Mouse (Mus musculus) lung, postnatal 10 days (tissue): ENCODE data around the gene Chpf2.
"Not testable (repeated sequence)": the region's sequence is repeated elsewhere in the genome, so short reads cannot be mapped to it uniquely, and the experiment has no call there.

Experiments used
- DNase-seq: peaks from one replicate; pipeline ENCODE4 v3.0.0; 2021

Gene Chpf2

DNA sequence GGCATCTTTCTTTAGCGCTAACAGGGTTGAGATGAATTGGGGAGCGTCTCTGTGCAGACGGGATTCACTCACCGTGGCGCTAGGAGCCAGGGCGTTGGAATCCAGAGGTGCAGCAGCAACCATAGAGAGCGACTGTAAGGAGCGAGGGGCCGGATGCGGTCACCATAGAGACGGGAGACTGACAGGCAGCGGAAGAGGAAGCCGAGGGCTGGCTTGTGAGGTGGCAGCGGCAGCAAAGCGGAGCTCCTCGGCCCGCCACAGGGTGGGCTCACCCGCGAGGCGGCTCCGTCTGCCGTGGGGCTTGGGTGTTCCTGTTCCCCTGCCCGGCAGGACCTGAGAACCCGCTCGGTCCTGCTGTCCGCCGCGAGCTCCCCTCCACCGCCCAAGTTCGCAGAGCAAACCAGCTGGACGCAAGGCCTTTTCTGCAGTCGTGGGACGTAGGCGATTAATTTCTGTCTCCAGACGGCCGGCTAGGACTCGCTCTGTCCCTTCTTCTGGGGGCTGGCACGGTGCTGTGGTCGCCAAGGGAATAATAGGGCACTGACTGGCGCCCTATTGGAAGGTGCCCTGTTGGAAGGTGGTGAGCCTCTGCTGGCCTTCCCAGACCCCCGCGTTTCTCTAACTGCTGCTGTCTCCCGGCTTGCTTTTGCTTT lies at the start of gene Chpf2:
Chpf2 (plus strand) TSS at position 195 of the 653 bp plus-strand sequence.
- DNase-seq, result peak; percentile 90

- no peak for DNase-seq
These were observed 48.9 kb upstream of the Chpf2 start for GRCm38 (mm10) chr5:24537618-24538017.

GRCm38 (mm10) chr5:24539571-24540296 lies 46.8 kb upstream of the Chpf2 start:
- no peak for DNase-seq

DNA sequence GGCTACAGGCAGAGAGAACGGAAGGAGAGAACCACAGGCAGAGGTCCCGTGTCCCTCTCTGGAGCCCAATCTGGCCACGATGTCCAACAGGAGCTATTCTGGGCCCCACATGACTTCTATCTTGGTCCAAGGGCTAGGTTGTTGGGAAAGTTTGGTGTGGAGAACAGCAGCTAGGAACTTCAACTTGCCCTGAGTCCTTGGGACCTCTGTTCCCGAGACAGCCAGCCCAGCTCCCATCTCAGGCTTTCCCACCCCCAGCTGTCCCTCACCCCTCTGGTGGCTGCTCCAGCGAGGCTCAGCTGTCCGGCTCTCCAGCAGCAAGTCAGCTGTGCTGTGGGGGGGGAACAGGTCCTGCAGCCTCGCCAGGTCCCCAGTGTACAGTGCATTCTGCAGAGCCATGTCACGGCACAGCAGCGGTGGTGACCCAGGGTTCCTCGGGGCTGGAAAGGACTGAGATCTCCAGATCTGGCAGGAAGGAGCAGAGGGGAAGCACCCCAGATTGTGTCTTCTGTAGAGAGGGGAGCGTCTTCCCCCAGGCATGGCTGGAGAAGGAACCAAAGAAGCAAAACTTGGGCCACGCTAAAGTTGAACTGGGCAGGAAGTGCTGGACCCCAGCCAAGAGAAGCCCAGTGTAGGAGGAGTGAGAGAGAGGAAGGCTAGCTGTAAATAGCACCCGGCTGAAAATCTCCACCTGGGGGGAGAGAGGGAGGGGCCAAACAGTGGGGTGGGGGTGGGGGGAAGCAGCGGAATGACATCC lies 46.0 kb upstream of the Chpf2 start, which contains the start of gene Asb10:
Asb10 (minus strand) TSS at position 592 of the 757 bp plus-strand sequence.
- peak; percentile 78 for DNase-seq

GRCm38 (mm10) chr5:24541144-24541569 lies 45.4 kb upstream of the Chpf2 start:
- no peak for DNase-seq

DNA sequence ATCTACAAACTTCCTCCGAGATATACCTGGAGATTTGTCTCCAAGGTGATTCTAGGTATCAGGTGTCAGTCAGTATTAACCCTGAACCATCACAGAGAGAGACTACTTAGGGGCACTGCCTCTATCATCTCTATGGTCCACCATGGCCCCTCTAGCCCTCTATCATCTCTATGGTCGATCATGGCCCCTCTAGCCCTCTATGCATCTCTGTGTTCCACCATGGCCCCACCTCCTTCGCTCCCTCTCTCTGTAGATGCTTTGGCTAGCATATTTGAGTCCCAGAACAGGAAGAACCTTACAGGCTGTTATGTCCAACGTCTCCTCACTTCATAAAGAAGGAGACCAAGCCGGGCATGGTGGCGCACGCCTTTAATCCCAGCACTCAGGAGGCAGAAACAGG lies 43.9 kb upstream of the Chpf2 start:
- no peak for DNase-seq

GRCm38 (mm10) chr5:24550598-24551316 lies 35.8 kb upstream of the Chpf2 start:
- DNase-seq, result peak; percentile 68

DNA sequence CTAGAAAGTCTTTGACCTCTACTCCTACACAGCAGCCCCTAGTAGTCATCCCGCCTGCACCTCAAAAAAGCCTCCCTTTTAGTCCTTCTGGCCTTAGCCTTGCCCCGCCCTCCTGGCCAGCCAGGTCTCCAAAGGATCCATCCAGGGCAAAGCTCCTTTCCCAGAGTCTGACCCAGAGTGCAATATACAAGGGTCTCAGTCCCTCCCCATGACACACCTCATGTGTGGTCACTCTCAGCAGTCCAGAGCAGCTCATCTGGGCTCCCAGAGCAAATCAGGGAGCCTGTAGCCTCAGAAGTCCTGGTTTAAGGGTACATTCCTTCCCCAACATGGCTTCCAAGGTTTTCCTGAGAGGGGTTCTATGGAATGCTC lies 35.2 kb upstream of the Chpf2 start:
- no peak for DNase-seq

DNA sequence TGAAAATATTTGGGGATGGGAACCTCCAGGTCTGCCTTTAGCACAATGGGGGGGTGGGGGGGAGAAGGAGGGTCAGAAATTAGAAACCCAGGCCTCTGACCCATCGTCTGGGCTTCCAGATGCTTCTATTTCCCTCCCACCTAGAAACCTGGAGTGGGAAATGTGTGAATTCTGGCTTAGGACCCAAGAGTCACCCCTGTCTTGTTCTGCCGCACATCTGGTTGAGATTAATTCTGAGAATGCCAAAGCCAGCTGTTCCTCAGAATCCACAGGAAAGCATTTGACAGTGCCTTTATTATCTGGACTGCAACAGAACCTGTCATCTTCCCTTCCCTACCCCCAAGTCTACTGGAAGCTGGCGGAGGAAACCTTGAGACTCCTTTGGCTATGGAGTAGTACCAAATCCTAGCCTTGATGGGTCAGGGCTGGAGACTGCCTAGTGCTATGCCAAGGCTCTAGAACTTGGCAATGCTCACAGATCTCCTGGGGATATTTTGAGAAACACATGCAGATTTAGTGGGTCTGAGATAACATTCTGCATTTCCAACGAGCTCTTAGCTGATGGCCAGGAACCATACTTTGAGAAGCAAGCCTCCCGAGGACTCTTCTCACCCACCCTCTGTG lies 32.8 kb upstream of the Chpf2 start:
- no peak for DNase-seq

- DNase-seq, result not testable (repeated sequence)
These were observed 31.2 kb upstream of the Chpf2 start for GRCm38 (mm10) chr5:24555335-24555734.

GRCm38 (mm10) chr5:24556709-24557108 lies 29.8 kb upstream of the Chpf2 start, which contains the start of gene 4931409K22Rik:
TSS of gene 4931409K22Rik (minus strand) at chr5:24556809.
- DNase-seq, result no peak

GRCm38 (mm10) chr5:24575948-24576347 lies 10.6 kb upstream of the Chpf2 start:
- no peak for DNase-seq

DNA sequence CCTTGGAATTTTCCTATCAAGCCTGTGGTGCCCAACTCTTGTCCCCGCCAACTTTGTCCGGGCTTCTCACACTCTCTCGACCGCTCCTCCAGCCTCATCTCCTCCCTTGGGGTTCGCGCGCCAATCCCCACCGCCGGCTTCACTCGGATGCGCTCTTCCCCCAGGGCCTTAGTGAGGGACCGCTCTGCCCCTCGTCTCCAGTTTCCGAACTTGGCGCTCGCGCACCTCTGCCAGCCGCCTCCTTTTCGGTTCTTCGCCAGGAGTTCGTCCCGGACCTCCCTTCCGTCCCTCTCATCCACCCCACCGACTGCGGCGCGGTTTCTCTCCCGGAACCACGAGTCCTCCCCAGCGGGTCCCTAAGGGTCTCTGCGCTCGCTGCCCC lies 9.7 kb upstream of the Chpf2 start:
- DNase-seq, result no peak

DNA sequence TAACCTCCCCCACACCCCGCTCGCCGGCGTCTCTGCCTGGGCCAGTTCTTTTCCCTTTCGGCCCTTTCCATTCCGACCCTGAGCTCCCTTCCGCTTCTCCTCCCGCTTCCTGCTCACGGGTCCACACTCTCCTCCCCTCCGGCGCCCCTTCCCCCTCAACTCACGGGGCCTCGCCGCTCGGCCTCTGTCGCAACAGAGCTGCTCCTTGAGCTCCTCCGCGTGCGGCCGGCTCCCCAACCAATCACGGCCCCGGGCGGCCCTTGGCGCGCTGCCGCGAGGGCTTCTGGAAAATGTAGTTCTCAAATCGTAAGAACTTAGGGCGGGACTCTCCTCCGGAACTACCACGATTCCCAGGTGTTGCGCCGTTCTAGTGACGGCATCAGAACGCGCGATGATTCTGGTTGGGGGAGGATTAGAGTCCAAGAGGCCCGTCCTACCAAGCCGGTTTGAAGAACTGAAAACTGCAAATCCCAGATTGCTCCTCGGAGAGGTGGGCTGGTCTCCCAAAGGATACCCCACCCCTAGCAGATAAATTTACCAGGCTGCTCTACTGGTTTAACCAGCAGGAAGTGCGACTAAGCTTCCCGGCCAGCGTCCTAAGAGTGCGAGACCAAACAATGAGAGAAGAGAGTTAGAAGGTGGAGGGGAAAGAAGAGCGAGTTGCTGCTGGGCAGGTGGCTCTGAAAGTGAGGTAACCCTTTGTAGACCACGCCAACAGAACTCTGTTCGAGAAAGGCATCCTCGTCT lies 9.2 kb upstream of the Chpf2 start, which contains the start of gene Abcf2:
Abcf2 (minus strand) TSS at position 285 of the 747 bp plus-strand sequence.
- DNase-seq, result peak; percentile 100

DNA sequence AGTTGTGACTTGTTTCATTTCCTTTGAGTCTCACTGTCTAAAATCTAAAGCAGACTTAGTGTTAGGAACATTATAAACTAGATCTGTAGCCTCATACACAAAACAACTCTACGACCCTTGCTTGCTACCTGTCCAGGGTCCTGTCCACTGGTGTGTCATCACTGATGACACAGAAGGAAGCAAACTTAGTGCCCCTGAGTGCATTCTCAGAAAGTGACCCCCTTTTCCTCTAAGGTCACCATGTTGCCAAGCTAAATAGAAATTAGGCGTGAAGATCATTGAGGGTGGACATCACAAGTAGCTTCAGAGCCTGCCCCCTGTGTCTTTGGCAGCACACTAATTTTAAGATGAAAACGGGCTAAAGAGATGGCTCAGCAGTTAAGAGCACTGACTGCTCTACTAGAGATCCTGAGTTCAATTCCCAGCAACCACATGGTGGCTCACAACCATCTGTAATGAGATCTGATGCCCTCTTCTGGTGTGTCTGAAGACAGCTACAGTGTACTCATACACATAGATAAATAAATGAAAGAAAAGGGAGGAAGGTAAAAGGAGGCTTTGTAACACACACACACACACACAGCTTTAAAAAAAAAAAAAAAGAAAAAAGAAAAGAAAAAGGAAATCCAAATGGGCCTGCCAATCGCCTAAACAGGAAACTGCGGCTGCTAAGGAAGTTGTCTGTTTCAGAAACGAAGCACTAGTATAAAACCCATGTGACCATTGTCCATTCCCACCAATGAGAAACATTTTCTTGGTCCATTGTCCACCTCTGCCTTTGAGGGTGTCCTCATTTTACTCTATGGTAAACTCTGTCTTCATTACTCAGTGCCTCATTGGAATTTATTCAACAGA lies 8.2 kb upstream of the Chpf2 start:
- no peak for DNase-seq

- DNase-seq, result no peak
These were observed 435 bp upstream of the Chpf2 start for GRCm38 (mm10) chr5:24586106-24586505.

DNA sequence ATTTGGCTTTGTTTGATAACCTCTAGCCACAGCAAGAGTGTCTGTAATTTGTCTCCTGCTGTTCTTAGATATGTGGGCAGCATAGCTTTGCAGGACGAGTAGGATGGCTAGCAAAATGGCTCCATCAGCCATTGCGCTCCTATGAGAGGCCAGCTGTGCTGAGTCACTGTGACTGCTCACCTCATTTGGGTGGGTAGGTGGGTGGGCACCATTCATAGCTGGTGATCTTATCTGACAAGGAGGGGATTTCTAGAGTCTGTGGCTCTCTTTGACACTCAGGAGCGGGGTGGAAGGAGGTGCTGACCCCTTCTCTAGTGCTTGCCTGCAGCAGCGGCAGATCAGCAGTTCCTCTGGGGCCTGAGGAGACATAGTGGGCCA lies 648 bp downstream of the Chpf2 start:
- DNase-seq, result no peak

GRCm38 (mm10) chr5:24589511-24590500 lies 3.3 kb downstream of the Chpf2 start:
- DNase-seq, result no peak

GRCm38 (mm10) chr5:24591268-24591721 lies 4.8 kb downstream of the Chpf2 start:
- no peak for DNase-seq
